Mouse (Mus musculus) heart, postnatal 36 days (tissue): ENCODE data around the gene Aanat. TPM values are rescaled to one million over a fixed set of nuclear protein-coding genes. Genes with fewer than 3 reads are reported as not detected.
A peak's percentile ranks its signal among the peaks of the same experiment; 100 is the strongest.

Experiments
- DNase-seq, 2 experiments: peaks; one replicate each; pipeline ENCODE4 v3.0.0; 2021 to 2022
- intact Hi-C: fragments of 180-260 bp; cut with DNase I; formaldehyde crosslinking; loops from one replicate; pipeline ENCODE4 v1.15.1; 2025
- total RNA-seq, 2 experiments: library from RNA; stranded (reverse); gene quantifications; 2 replicates each; pipeline ENCODE4 v1.2.3; 2021

Gene Aanat
- not detected for total RNA-seq

GRCm38 (mm10) chr11:116586310-116586709 lies at the start of gene Aanat:
Aanat (plus strand) TSS chr11:116586432.
- intact Hi-C loops = loop anchor here (1.0 kb wide), 1 partner anchor 43 kb away; no protein-coding TSS in a partner anchor
- DNase-seq = no peak

- intact Hi-C loops = loop anchor here (5.0 kb wide), 1 partner anchor 204 kb away; no protein-coding TSS in a partner anchor
- no peak for DNase-seq
Measured at GRCm38 (mm10) chr11:116536685-116537084, 49.5 kb upstream of the Aanat start.

DNA sequence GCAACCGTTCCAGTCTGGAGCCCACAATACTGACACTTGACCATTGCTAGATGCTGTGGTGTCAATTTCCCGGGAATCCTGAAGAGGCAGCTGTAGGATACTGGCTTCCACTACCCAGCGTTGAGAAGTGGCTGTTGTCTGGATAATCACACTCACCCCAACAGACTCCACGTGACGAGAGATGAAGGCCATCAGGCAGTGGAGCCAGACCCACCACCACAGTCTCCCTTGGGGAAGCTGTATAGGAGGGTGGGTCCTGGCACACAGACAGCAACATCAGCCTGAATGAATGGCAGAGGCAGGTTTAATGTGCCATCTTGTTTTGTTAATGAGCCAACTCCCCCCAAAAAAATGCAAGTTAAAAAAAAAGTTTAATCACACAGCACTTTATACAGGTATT lies 48.8 kb upstream of the Aanat start:
- intact Hi-C loops = loop anchor here (5.0 kb wide), 1 partner anchor 205 kb away; no protein-coding TSS in a partner anchor
- no peak for DNase-seq

GRCm38 (mm10) chr11:116538142-116538735 lies 48.0 kb upstream of the Aanat start:
- no peak for DNase-seq
- intact Hi-C loops = loop anchor here (5.0 kb wide), 1 partner anchor 206 kb away; no protein-coding TSS in a partner anchor

- intact Hi-C loops = no loop called here
- no peak for DNase-seq
Measured at GRCm38 (mm10) chr11:116541183-116541582, 45.0 kb upstream of the Aanat start.

DNA sequence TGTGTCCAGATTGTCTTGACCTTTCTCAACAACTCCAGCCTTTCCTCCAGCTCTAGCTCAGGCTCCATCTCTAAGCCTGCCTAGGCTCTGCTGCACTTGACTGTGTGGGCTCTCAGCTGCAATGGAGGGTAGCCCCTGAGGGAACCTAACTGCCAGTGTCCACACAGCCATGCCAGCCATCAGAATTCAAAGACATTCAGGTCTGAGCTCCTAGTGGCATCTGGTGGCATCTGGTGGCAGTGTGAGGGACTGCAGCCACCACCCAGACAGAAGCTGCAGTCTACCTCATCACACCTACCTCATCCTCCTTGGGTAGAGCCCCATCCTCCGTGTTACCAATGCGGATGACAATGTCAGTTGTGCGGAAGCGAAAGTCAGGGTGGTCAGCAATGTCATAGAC lies 43.1 kb upstream of the Aanat start:
- intact Hi-C loops = no loop called here
- DNase-seq = no peak

GRCm38 (mm10) chr11:116547296-116548060 lies 38.8 kb upstream of the Aanat start:
- intact Hi-C loops = no loop called here
- DNase-seq = no peak

GRCm38 (mm10) chr11:116548780-116549179 lies 37.5 kb upstream of the Aanat start:
- DNase-seq = no peak
- intact Hi-C loops = no loop called here

- no peak for DNase-seq
- intact Hi-C loops = no loop called here
Measured at GRCm38 (mm10) chr11:116549273-116550038, 36.8 kb upstream of the Aanat start.

GRCm38 (mm10) chr11:116550748-116551147 lies 35.5 kb upstream of the Aanat start:
- intact Hi-C loops = no loop called here
- no peak for DNase-seq

- DNase-seq = no peak
- intact Hi-C loops = no loop called here
Measured at GRCm38 (mm10) chr11:116552194-116552593, 34.0 kb upstream of the Aanat start.

DNA sequence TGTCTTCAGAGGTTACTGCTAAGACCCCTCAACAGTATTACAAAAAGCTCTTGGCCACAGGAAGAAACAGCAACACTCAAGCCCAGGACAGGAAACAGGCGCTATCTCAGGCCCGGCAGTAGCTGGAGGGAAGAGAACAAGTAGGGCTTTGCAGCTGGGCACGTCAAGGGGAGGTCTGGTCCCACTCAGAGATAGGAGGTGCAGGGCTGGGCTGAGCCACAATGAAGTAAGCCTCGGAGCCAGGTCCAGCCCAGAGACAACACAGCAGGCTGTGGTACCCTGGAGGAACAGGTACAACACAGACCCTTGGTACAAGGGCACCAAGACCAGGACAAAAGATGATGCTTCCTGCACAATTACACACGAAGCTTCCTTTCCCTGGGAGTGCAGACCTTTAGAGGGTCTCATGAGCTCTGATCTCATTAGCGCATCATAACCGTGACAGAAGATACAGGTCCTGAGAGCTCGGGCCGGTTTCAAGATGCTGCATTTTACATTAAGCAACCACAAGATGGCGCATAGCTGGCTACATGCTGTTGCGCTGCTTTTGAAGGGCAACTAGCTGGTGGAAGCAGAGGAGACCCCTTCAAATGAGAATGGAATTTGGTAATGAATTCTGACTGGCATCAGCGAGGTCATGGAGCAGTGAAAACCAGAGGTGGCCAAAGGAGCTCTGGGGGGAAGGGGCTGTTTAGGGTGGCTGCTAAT lies 31.9 kb upstream of the Aanat start:
- peak in 1 of 2 experiments; percentile 49 for DNase-seq
- intact Hi-C loops = loop anchor here (1.0 kb wide), 1 partner anchor 75 kb away; no protein-coding TSS in a partner anchor

DNA sequence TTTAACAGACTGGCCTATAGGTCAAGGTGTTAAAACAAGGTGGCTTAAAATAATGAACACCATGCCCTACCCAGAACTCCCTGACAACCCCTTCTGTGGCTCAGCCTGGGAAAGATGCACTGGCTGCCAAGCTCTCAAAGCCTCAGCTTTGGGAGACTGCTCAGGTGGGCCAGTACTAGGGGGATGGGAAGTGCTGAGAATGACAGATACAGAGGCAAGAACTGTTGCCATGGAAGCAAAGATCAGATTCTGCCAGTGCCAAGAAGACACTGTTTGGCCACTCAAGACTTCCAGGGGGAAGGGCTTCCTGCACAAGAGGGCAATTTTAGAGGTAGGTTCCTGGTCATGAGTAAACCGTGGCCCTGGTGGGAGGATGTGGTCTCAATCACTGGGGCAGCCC lies 30.7 kb upstream of the Aanat start:
- intact Hi-C loops = no loop called here
- no peak for DNase-seq

GRCm38 (mm10) chr11:116556308-116556707 lies 29.9 kb upstream of the Aanat start:
- DNase-seq = no peak

GRCm38 (mm10) chr11:116565283-116566041 lies 20.8 kb upstream of the Aanat start:
- no peak for DNase-seq
- intact Hi-C loops = no loop called here

More at GRCm38 (mm10) chr11:116556308-116556707, 29.9 kb upstream of the Aanat start:
- intact Hi-C loops = no loop called here

DNA sequence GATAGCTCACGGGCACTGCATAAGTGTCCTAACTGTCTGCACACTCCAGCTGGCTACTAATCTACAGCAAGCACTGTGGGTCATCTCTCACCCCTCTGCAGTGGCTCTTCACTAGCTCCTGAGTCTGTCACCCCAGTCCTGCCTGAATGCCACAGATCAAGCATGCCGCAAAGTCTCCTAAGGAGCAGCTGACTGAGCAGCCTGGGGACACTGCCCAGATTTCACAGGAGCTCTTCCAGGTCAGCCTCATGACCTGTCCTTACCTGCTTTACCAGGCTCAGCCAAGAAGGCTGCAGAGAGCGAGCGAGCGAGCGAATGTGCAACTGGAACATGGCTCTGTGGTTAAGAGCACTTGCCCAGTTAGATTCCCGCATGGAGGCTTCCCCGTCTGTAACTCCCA lies 18.7 kb upstream of the Aanat start:
- intact Hi-C loops = no loop called here
- no peak for DNase-seq

GRCm38 (mm10) chr11:116570821-116571220 lies 15.4 kb upstream of the Aanat start:
- no peak for DNase-seq
- intact Hi-C loops = no loop called here

- intact Hi-C loops = no loop called here
- DNase-seq = peak; percentile 57 to 64
Measured at GRCm38 (mm10) chr11:116571767-116572679, 14.2 kb upstream of the Aanat start.
